Mouse (Mus musculus) CH12.LX (cell line): ENCODE data around the gene Phldb1.

Source experiments
- CTCF ChIP-seq, 2 experiments: IDR thresholded peaks in 1 of 2; conservative IDR thresholded peaks in 1 of 2; 2 replicates each; pipeline ENCODE4 v1.5.1; 2011 to 2012; ENCODE audit warnings: low read depth in 2 of 2, low read length in 2 of 2, improper control_type of control experiment in 1 of 2, inconsistent platforms in 1 of 2, mild to moderate bottlenecking in 1 of 2, moderate library complexity in 1 of 2
- E2F4 ChIP-seq: IDR thresholded peaks from 2 replicates; pipeline ENCODE4 v1.6.1; 2011; ENCODE audit warnings: low read depth, low read length, improper control_type of control experiment; ENCODE audit not compliant: insufficient replicate concordance
- POLR2A ChIP-seq: IDR thresholded peaks from 2 replicates; pipeline ENCODE4 v1.6.1; 2011; ENCODE audit warnings: low read depth, mild to moderate bottlenecking, improper control_type of control experiment, low read length
- ZKSCAN1 ChIP-seq: IDR thresholded peaks from 2 replicates; pipeline ENCODE4 v1.6.1; 2012; ENCODE audit warnings: low read depth, inconsistent platforms, low read length, improper control_type of control experiment, borderline replicate concordance

DNA sequence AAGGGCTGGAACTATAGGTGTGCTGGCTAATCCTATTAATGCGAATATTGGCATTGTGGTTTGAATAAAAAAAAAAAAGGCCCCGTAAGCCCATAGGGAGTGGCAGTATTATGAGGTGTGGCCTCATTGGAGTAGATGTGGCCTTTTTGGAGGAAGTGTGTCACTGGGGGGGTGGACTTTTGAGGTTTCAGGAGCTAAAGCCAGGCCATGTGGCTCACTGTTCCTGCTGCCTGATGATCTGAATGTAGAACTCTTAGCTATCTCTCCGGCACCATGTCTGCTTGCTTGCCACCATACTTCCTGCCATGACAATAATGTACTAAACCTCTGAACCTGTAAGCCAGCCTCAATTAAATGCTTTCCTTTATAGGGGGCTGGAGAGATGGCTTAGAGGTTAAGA, 12.3 kb upstream of the Phldb1 start:
- TF ChIP-seq ZKSCAN1 (no peak), CTCF (conservative IDR thresholded peaks at IDR 0.05 in 1 of 2, IDR thresholded peaks at IDR 0.05 in 1 of 2; ENCODE audit: low read depth in 2 of 2, low read length in 2 of 2) (no peak), POLR2A (no peak), E2F4 (no peak)
